ENCODE assay signal across 15 mouse cellular contexts in genomic region chr2:78580013-78580412, GRCm38 (mm10).
A peak's percentile ranks its signal among the peaks of the same experiment; 100 is the strongest.
DNase-seq lines count a peak whose midpoint lies in the region; ATAC-seq and TF ChIP-seq lines count a peak whose summit lies in the region.
"Had no signal": no experiment of that assay in that cellular context is flagged by ENCODE, and none has a peak within 500 bp of the region (broad histone marks: within the 10 kb centered on the region; RNA-seq: fewer than 3 reads in every experiment).

No protein-coding gene starts in this region.

- H3K27ac ChIP-seq in midbrain, embryonic 16.5 days (ENCODE audit: low read length) = no peak overlapping the region
- H3K27ac ChIP-seq in midbrain, embryonic 13.5 days = no peak overlapping the region
- H3K27ac ChIP-seq in liver, embryonic 12.5 days = no peak overlapping the region
- H3K27ac ChIP-seq in stomach, postnatal 0 days (replicated peaks) = no peak overlapping the region
- no peak overlapping the region for H3K27ac ChIP-seq in hindbrain, postnatal 0 days
- no peak overlapping the region for H3K27ac ChIP-seq in left cerebral cortex, adult 2 months

- no peak for ATAC-seq in midbrain, embryonic 16.5 days
- no peak for ATAC-seq in midbrain, embryonic 13.5 days
- peak; percentile 71 for ATAC-seq in liver, embryonic 12.5 days
- ATAC-seq in stomach, postnatal 0 days (ENCODE audit: low FRiP score, low TSS enrichment) = peak; percentile 89
- ATAC-seq in hindbrain, postnatal 0 days = no peak

- no peak for TF ChIP-seq CTCF in stomach, postnatal 0 days (IDR thresholded peaks at IDR 0.05; ENCODE audit: low read depth)
- TF ChIP-seq CTCF in hindbrain, postnatal 0 days (IDR thresholded peaks at IDR 0.05; ENCODE audit: low read depth) = no peak
- no peak for TF ChIP-seq CTCF in left cerebral cortex, adult 2 months (IDR thresholded peaks at IDR 0.05)

- no peaks in the 10 kb centered on the region for H3K36me3 ChIP-seq in midbrain, embryonic 16.5 days (ENCODE audit: control insufficient read depth, insufficient read depth, low read length)
- no peaks in the 10 kb centered on the region for H3K36me3 ChIP-seq in midbrain, embryonic 13.5 days
- no peaks in the 10 kb centered on the region for H3K36me3 ChIP-seq in liver, embryonic 12.5 days
- H3K36me3 ChIP-seq in stomach, postnatal 0 days (ENCODE audit: control insufficient read depth, insufficient read depth, low read length) = no peaks in the 10 kb centered on the region
- no peaks in the 10 kb centered on the region for H3K36me3 ChIP-seq in hindbrain, postnatal 0 days (ENCODE audit: insufficient read depth, low read length)

- H3K9me3 ChIP-seq in midbrain, embryonic 16.5 days (replicated peaks; ENCODE audit: control insufficient read depth, low read length, poor library complexity, severe bottlenecking) = no peaks in the 10 kb centered on the region
- no peaks in the 10 kb centered on the region for H3K9me3 ChIP-seq in midbrain, embryonic 13.5 days
- H3K9me3 ChIP-seq in liver, embryonic 12.5 days (replicated peaks) = no peaks in the 10 kb centered on the region
- no peaks in the 10 kb centered on the region for H3K9me3 ChIP-seq in stomach, postnatal 0 days (ENCODE audit: control insufficient read depth, low read length)
- H3K9me3 ChIP-seq in hindbrain, postnatal 0 days (ENCODE audit: low read length) = no peaks in the 10 kb centered on the region

- H3K4me3 ChIP-seq in midbrain, embryonic 16.5 days (ENCODE audit: low read depth, low read length) = no peak overlapping the region
- H3K4me3 ChIP-seq in midbrain, embryonic 13.5 days (replicated peaks) = no peak overlapping the region
- H3K4me3 ChIP-seq in liver, embryonic 12.5 days = no peak overlapping the region
- H3K4me3 ChIP-seq in stomach, postnatal 0 days (ENCODE audit: low read depth, low read length) = no peak overlapping the region
- H3K4me3 ChIP-seq in hindbrain, postnatal 0 days (ENCODE audit: low read length) = no peak overlapping the region
- no peak overlapping the region for H3K4me3 ChIP-seq in left cerebral cortex, adult 2 months

- no peak for TF ChIP-seq EP300 in stomach, postnatal 0 days (optimal IDR thresholded peaks at IDR 0.05)

- intact Hi-C loops in left cerebral cortex, adult 2 months (cut with DNase I) = no loop called here

- H3K4me1 ChIP-seq in midbrain, embryonic 16.5 days (ENCODE audit: control insufficient read depth, insufficient read depth, low read length) = no peaks in the 10 kb centered on the region; the same call in 1 of the 2 replicates
- H3K4me1 ChIP-seq in midbrain, embryonic 13.5 days (replicated peaks) = no peaks in the 10 kb centered on the region
- peaks cover 4% of the 10 kb centered on the region; the same call in 1 of the 2 replicates for H3K4me1 ChIP-seq in liver, embryonic 12.5 days
- H3K4me1 ChIP-seq in stomach, postnatal 0 days (replicated peaks; ENCODE audit: control insufficient read depth, insufficient read depth) = no peaks in the 10 kb centered on the region
- no peaks in the 10 kb centered on the region for H3K4me1 ChIP-seq in hindbrain, postnatal 0 days (ENCODE audit: insufficient read depth, low read length)

- no peaks in the 10 kb centered on the region for H3K27me3 ChIP-seq in midbrain, embryonic 16.5 days (ENCODE audit: control insufficient read depth, insufficient read depth, low read depth, low read length)
- H3K27me3 ChIP-seq in midbrain, embryonic 13.5 days = no peaks in the 10 kb centered on the region
- no peaks in the 10 kb centered on the region for H3K27me3 ChIP-seq in liver, embryonic 12.5 days (replicated peaks)
- no peaks in the 10 kb centered on the region for H3K27me3 ChIP-seq in stomach, postnatal 0 days (ENCODE audit: control insufficient read depth, insufficient read depth, low read length)
- H3K27me3 ChIP-seq in hindbrain, postnatal 0 days (ENCODE audit: insufficient read depth, low read length) = no peaks in the 10 kb centered on the region

- DNase-seq in adrenal gland, adult 2 months = peak; percentile 15
- DNase-seq in adrenal gland, postnatal 14 days = no peak
- no peak for DNase-seq in stomach, postnatal 0 days (ENCODE audit: low spot score)
- DNase-seq in hindbrain, postnatal 0 days (ENCODE audit: low spot score) = no peak
- no peak for DNase-seq in left cerebral cortex, adult 2 months (ENCODE audit: extremely low spot score in 1 of 2, low spot score in 2 of 2)
- DNase-seq: cerebellum, adult 18-20 months; gastrocnemius, postnatal 10 days; kidney, adult 11 months; layer of hippocampus, adult 9-11 months; left cerebral cortex, postnatal 4 days; lung, postnatal 14 days; spleen, adult 18-20 months had no signal

- WGBS in midbrain, embryonic 16.5 days = 67% methylated on average over 6 of the region's 6 CpGs
- 76% methylated on average over 6 of the region's 6 CpGs for WGBS in midbrain, embryonic 13.5 days
- 7% methylated on average over 6 of the region's 6 CpGs for WGBS in liver, embryonic 12.5 days (ENCODE audit: insufficient replicate concordance)
- WGBS in stomach, postnatal 0 days = 28% methylated on average over 6 of the region's 6 CpGs
- WGBS in hindbrain, postnatal 0 days = 72% methylated on average over 6 of the region's 6 CpGs

- 0 out of 2 replicates have a peak overlapping the region, but pooled peaks have one; percentile 9 for H3K4me2 ChIP-seq in midbrain, embryonic 16.5 days (ENCODE audit: low read length)
- H3K4me2 ChIP-seq in midbrain, embryonic 13.5 days (replicated peaks) = no peak overlapping the region
- peak overlapping the region; percentile 23 for H3K4me2 ChIP-seq in liver, embryonic 12.5 days
- H3K4me2 ChIP-seq in stomach, postnatal 0 days (replicated peaks; ENCODE audit: low read depth) = no peak overlapping the region
- H3K4me2 ChIP-seq in hindbrain, postnatal 0 days (ENCODE audit: low read depth, low read length) = no peak overlapping the region

- H3K9ac ChIP-seq in midbrain, embryonic 16.5 days (ENCODE audit: low read depth, low read length) = no peak overlapping the region
- H3K9ac ChIP-seq in midbrain, embryonic 13.5 days (replicated peaks) = no peak overlapping the region
- H3K9ac ChIP-seq in liver, embryonic 12.5 days = no peak overlapping the region
- H3K9ac ChIP-seq in stomach, postnatal 0 days (ENCODE audit: low read length) = no peak overlapping the region
- H3K9ac ChIP-seq in hindbrain, postnatal 0 days (replicated peaks; ENCODE audit: low read length) = no peak overlapping the region

Comparison
In these comparisons a context has a peak if more than half of its experiments do, and no peak if none do; other contexts are left out.
1. H3K4me2 ChIP-seq: peak in midbrain, embryonic 16.5 days (single experiment) and liver, embryonic 12.5 days (single experiment); none in midbrain, embryonic 13.5 days (single experiment), stomach, postnatal 0 days (single experiment) and hindbrain, postnatal 0 days (single experiment).
2. ATAC-seq: peak in liver, embryonic 12.5 days (single experiment) and stomach, postnatal 0 days (single experiment); none in midbrain, embryonic 16.5 days (single experiment), midbrain, embryonic 13.5 days (single experiment) and hindbrain, postnatal 0 days (single experiment).